Mouse (Mus musculus): ENCODE results near the gene Whamm.

- no peak for TF ChIP-seq CTCF (IDR thresholded peaks at IDR 0.05; ENCODE audit: low read depth, low read length)
- no peak for TF ChIP-seq POLR2A (IDR thresholded peaks at IDR 0.05; ENCODE audit: borderline replicate concordance, low read depth, low read length)
Measured at GRCm38 (mm10) chr7:81583512-81583911, 12.4 kb downstream of the Whamm start.

Measured in bone marrow macrophage, adult 2 months (primary cell).